Mouse (Mus musculus): Measurements from ENCODE around the gene Gpam. TPM values are rescaled to one million over a fixed set of nuclear protein-coding genes. Genes with fewer than 3 reads are reported as not detected.
A peak's percentile ranks its signal among the peaks of the same experiment; 100 is the strongest.

Gpam gene
- polyA plus RNA-seq, 1 experiment from 2014 or later = 21.7 TPM

GRCm38 (mm10) chr19:55018872-55019271 is 108.2 kb downstream of the Gpam start:
- Histone ChIP-seq H3K27me3 (no peaks in the 10 kb centered on the region), H3K36me3 (no peaks in the 10 kb centered on the region), H3K4me1 (replicated peaks) (peaks cover 14% of the 10 kb centered on the region), H3K9ac (replicated peaks) (no peak overlapping the region), H3K9me3 (no peaks in the 10 kb centered on the region), H3K27ac (no peak overlapping the region), H3K4me2 (replicated peaks) (no peak overlapping the region), H3K4me3 (replicated peaks) (no peak overlapping the region)
- ATAC-seq = peak; percentile 83
- 29% methylated on average over 1 of the region's 1 CpGs for WGBS

Other genes with a start within 250 kb of the Gpam start
- gene Tectb, start 53.5 kb upstream of the Gpam start, polyA plus RNA-seq (2015; fragmentation: Nextera tagmentation; extraction: Ambion mirVana) = 0.30 and 0.83 TPM in 2 replicates
- gene Gucy2g, start 114.0 kb upstream of the Gpam start, polyA plus RNA-seq (2015; fragmentation: Nextera tagmentation; extraction: Ambion mirVana) = 0.07 TPM in 1 of 2 replicates, not detected in the other
- gene Acsl5, start 124.7 kb upstream of the Gpam start, polyA plus RNA-seq (2015; fragmentation: Nextera tagmentation; extraction: Ambion mirVana) = 9.9 TPM in 2 replicates
- 74.3 and 76.0 TPM in 2 replicates for gene Zdhhc6, start 188.8 kb upstream of the Gpam start, polyA plus RNA-seq (2015; fragmentation: Nextera tagmentation; extraction: Ambion mirVana)
- 31.4 and 32.8 TPM in 2 replicates for gene Vti1a, start 189.1 kb upstream of the Gpam start, polyA plus RNA-seq (2015; fragmentation: Nextera tagmentation; extraction: Ambion mirVana)

Measured in midbrain, embryonic 13.5 days (tissue).